Mouse (Mus musculus): ENCODE data around the gene Onecut1.

Onecut1 gene

GRCm38 (mm10) chr9:74861561-74861980, at the start of gene Onecut1:
Gene Onecut1 (plus strand): TSS chr9:74861921.
- in situ Hi-C loops (cut with MboI; ENCODE audit: unreplicated experiment in 2 of 2), result loop anchor here (25.0 kb wide), 2 partner anchors 1299 to 1699 kb away; no protein-coding TSS in a partner anchor

GRCm38 (mm10) chr9:74819736-74820511, 41.8 kb upstream of the Onecut1 start:
- in situ Hi-C loops (cut with MboI; ENCODE audit: unreplicated experiment in 2 of 2), result no loop called here

- in situ Hi-C loops (cut with MboI; ENCODE audit: unreplicated experiment in 2 of 2), result no loop called here
These were observed 36.6 kb upstream of the Onecut1 start for GRCm38 (mm10) chr9:74825102-74825501.

GRCm38 (mm10) chr9:74829206-74829605, 32.5 kb upstream of the Onecut1 start:
- in situ Hi-C loops (cut with MboI; ENCODE audit: unreplicated experiment in 2 of 2), result no loop called here

GRCm38 (mm10) chr9:74842890-74843289, 18.8 kb upstream of the Onecut1 start:
- in situ Hi-C loops (cut with MboI; ENCODE audit: unreplicated experiment in 2 of 2), result no loop called here

- in situ Hi-C loops (cut with MboI; ENCODE audit: unreplicated experiment in 2 of 2), result no loop called here
These were observed 14.6 kb upstream of the Onecut1 start for GRCm38 (mm10) chr9:74846867-74847830.

GRCm38 (mm10) chr9:74848411-74849194, 13.1 kb upstream of the Onecut1 start:
- in situ Hi-C loops (cut with MboI; ENCODE audit: unreplicated experiment in 2 of 2), result no loop called here

GRCm38 (mm10) chr9:74849195-74849978, 12.3 kb upstream of the Onecut1 start:
- in situ Hi-C loops (cut with MboI; ENCODE audit: unreplicated experiment in 2 of 2), result no loop called here

GRCm38 (mm10) chr9:74849979-74850780, 11.5 kb upstream of the Onecut1 start:
- in situ Hi-C loops (cut with MboI; ENCODE audit: unreplicated experiment in 2 of 2), result loop anchor here (25.0 kb wide), 2 partner anchors 1288 to 1688 kb away; no protein-coding TSS in a partner anchor

- in situ Hi-C loops (cut with MboI; ENCODE audit: unreplicated experiment in 2 of 2), result loop anchor here (25.0 kb wide), 2 partner anchors 1288 to 1688 kb away; no protein-coding TSS in a partner anchor
These were observed 11.0 kb upstream of the Onecut1 start for GRCm38 (mm10) chr9:74850781-74851145.

GRCm38 (mm10) chr9:74851601-74852000, 10.1 kb upstream of the Onecut1 start:
- in situ Hi-C loops (cut with MboI; ENCODE audit: unreplicated experiment in 2 of 2), result loop anchor here (25.0 kb wide), 2 partner anchors 1289 to 1689 kb away; no protein-coding TSS in a partner anchor

- in situ Hi-C loops (cut with MboI; ENCODE audit: unreplicated experiment in 2 of 2), result loop anchor here (25.0 kb wide), 2 partner anchors 1290 to 1690 kb away; no protein-coding TSS in a partner anchor
These were observed 9.4 kb upstream of the Onecut1 start for GRCm38 (mm10) chr9:74852361-74852760.

GRCm38 (mm10) chr9:74853191-74854072, 8.3 kb upstream of the Onecut1 start:
- in situ Hi-C loops (cut with MboI; ENCODE audit: unreplicated experiment in 2 of 2), result loop anchor here (25.0 kb wide), 2 partner anchors 1291 to 1691 kb away; no protein-coding TSS in a partner anchor

- in situ Hi-C loops (cut with MboI; ENCODE audit: unreplicated experiment in 2 of 2), result loop anchor here (25.0 kb wide), 2 partner anchors 1292 to 1692 kb away; no protein-coding TSS in a partner anchor
These were observed 7.6 kb upstream of the Onecut1 start for GRCm38 (mm10) chr9:74854073-74854591.

- in situ Hi-C loops (cut with MboI; ENCODE audit: unreplicated experiment in 2 of 2), result loop anchor here (25.0 kb wide), 2 partner anchors 1293 to 1693 kb away; no protein-coding TSS in a partner anchor
These were observed 6.3 kb upstream of the Onecut1 start for GRCm38 (mm10) chr9:74855446-74855845.

- in situ Hi-C loops (cut with MboI; ENCODE audit: unreplicated experiment in 2 of 2), result loop anchor here (25.0 kb wide), 2 partner anchors 1295 to 1695 kb away; no protein-coding TSS in a partner anchor
These were observed 4.9 kb upstream of the Onecut1 start for GRCm38 (mm10) chr9:74856578-74857507.
